Mouse (Mus musculus) neural tube, embryonic 14.5 days (tissue): ENCODE results near the gene Tepsin. TPM values are rescaled to one million over a fixed set of nuclear protein-coding genes. Genes with fewer than 3 reads are reported as not detected.

Source experiments
- ATAC-seq: fragments of 200-750 bp; cut with Nextera tagmentation; 2 replicates; pipeline ENCODE4 v1.8.0; 2017; ENCODE audit warnings: low read depth, mild to moderate bottlenecking, moderate TSS enrichment, moderate library complexity
- H3K27ac ChIP-seq: fragments of 300-500 bp; sonication (generic); 2 replicates; pipeline ENCODE4 v1.5.1; 2014; ENCODE audit warnings: low read depth, mild to moderate bottlenecking, control low read depth, low read length, moderate library complexity, mixed read lengths
- H3K27me3 ChIP-seq: fragments of 300-500 bp; sonication (generic); 2 replicates; pipeline ENCODE4 v1.6.1; 2014; ENCODE audit warnings: low read length; ENCODE audit not compliant: control insufficient read depth, insufficient read depth
- H3K36me3 ChIP-seq: fragments of 300-500 bp; sonication (generic); 2 replicates; pipeline ENCODE4 v1.6.1; 2014; ENCODE audit warnings: low read length, mixed read lengths; ENCODE audit not compliant: control insufficient read depth, insufficient read depth
- H3K4me1 ChIP-seq: fragments of 300-500 bp; sonication (generic); 2 replicates; pipeline ENCODE4 v1.6.1; 2014; ENCODE audit warnings: low read length; ENCODE audit not compliant: control insufficient read depth, insufficient read depth
- H3K4me2 ChIP-seq: fragments of 300-500 bp; sonication (generic); 2 replicates; pipeline ENCODE4 v1.6.1; 2014; ENCODE audit warnings: mild to moderate bottlenecking, low read depth, low read length, control low read depth
- H3K4me3 ChIP-seq: fragments of 300-500 bp; sonication (generic); 2 replicates; pipeline ENCODE4 v1.5.1; 2014; ENCODE audit warnings: low read depth, low read length, control low read depth, mixed read lengths
- H3K9ac ChIP-seq: fragments of 300-500 bp; sonication (generic); replicated peaks from 2 replicates; pipeline ENCODE4 v1.6.1; 2014; ENCODE audit warnings: low read depth, mild to moderate bottlenecking, control low read depth, low read length, mixed read lengths
- H3K9me3 ChIP-seq: fragments of 300-500 bp; sonication (generic); 2 replicates; pipeline ENCODE4 v1.6.1; 2016; ENCODE audit warnings: low read length; ENCODE audit not compliant: control insufficient read depth
- WGBS: fragments of 180-500 bp; shearing (Covaris S2); extraction: QIAGEN DNeasy Blood & Tissue Kit; methylation state at CpG from one replicate; pipeline ENCODE4 v1.1.7; 2014; 5-methylcytosine and 5-hydroxymethylcytosine counted together
- polyA plus RNA-seq: library from polyadenylated mRNA; unstranded; fragments of >200 nt; fragmentation: Nextera tagmentation; extraction: Ambion mirVana; gene quantifications from 2 replicates; pipeline ENCODE4 v1.2.1, GENCODE M21; 2014

The Tepsin gene
- polyA plus RNA-seq, 1 experiment from 2014 or later, result 21.1 TPM

- Histone ChIP-seq H3K4me1 (0 out of 2 replicates have a peak, but pooled peaks cover 7% of the 10 kb centered on the region), H3K27me3 (no peaks in the 10 kb centered on the region), H3K9me3 (no peaks in the 10 kb centered on the region), H3K27ac (no peak overlapping the region), H3K4me3 (no peak overlapping the region), H3K36me3 (peaks cover 42% of the 10 kb centered on the region), H3K4me2 (no peak overlapping the region), H3K9ac (no peak overlapping the region)
- ATAC-seq, result no peak
- WGBS, result 90% methylated on average over 7 of the region's 7 CpGs
These were observed 26.7 kb downstream of the Tepsin start for GRCm38 (mm10) chr11:120071731-120072320.

- Histone ChIP-seq H3K4me3 (no peak overlapping the region), H3K9me3 (no peaks in the 10 kb centered on the region), H3K27me3 (no peaks in the 10 kb centered on the region), H3K4me1 (0 out of 2 replicates have a peak, but pooled peaks cover 7% of the 10 kb centered on the region), H3K4me2 (no peak overlapping the region), H3K36me3 (peaks cover 36% of the 10 kb centered on the region), H3K9ac (no peak overlapping the region), H3K27ac (no peak overlapping the region)
- 18% methylated on average over 12 of the region's 12 CpGs for WGBS
- no peak for ATAC-seq
These were observed 27.5 kb downstream of the Tepsin start for GRCm38 (mm10) chr11:120071065-120071464.

GRCm38 (mm10) chr11:120070286-120070930 lies 28.1 kb downstream of the Tepsin start:
- peaks cover 35% of the 10 kb centered on the region for H3K36me3 ChIP-seq
- H3K27me3 ChIP-seq, result no peaks in the 10 kb centered on the region
- no peaks in the 10 kb centered on the region for H3K9me3 ChIP-seq
- H3K4me2 ChIP-seq, result no peak overlapping the region
- H3K4me3 ChIP-seq, result no peak overlapping the region
- ATAC-seq, result no peak
- H3K9ac ChIP-seq, result no peak overlapping the region
- no peak overlapping the region for H3K27ac ChIP-seq
- 0 out of 2 replicates have a peak, but pooled peaks cover 4% of the 10 kb centered on the region for H3K4me1 ChIP-seq
- WGBS, result 93% methylated on average over 26 of the region's 27 CpGs

GRCm38 (mm10) chr11:120069261-120069660 lies 29.3 kb downstream of the Tepsin start:
- Histone ChIP-seq H3K9ac (no peak overlapping the region), H3K9me3 (no peaks in the 10 kb centered on the region), H3K27ac (no peak overlapping the region), H3K4me2 (no peak overlapping the region), H3K36me3 (peaks cover 42% of the 10 kb centered on the region), H3K4me1 (no peaks in the 10 kb centered on the region), H3K4me3 (no peak overlapping the region), H3K27me3 (no peaks in the 10 kb centered on the region)
- 25% methylated on average over 11 of the region's 11 CpGs for WGBS
- ATAC-seq, result no peak

GRCm38 (mm10) chr11:120067834-120068233 lies 30.7 kb downstream of the Tepsin start:
- Histone ChIP-seq H3K9me3 (no peaks in the 10 kb centered on the region), H3K36me3 (peaks cover 48% of the 10 kb centered on the region), H3K4me2 (no peak overlapping the region), H3K4me1 (no peaks in the 10 kb centered on the region), H3K27me3 (no peaks in the 10 kb centered on the region), H3K27ac (no peak overlapping the region), H3K9ac (no peak overlapping the region), H3K4me3 (no peak overlapping the region)
- 50% methylated on average over 17 of the region's 17 CpGs for WGBS
- ATAC-seq, result no peak

- Histone ChIP-seq H3K4me1 (no peaks in the 10 kb centered on the region), H3K4me2 (no peak overlapping the region), H3K36me3 (peaks cover 30% of the 10 kb centered on the region), H3K9me3 (no peaks in the 10 kb centered on the region), H3K27ac (no peak overlapping the region), H3K9ac (no peak overlapping the region), H3K27me3 (no peaks in the 10 kb centered on the region), H3K4me3 (no peak overlapping the region)
- ATAC-seq, result no peak; the same call in 1 of the 2 replicates
- WGBS, result 38% methylated on average over 10 of the region's 10 CpGs
These were observed 33.2 kb downstream of the Tepsin start for GRCm38 (mm10) chr11:120065291-120065690.

GRCm38 (mm10) chr11:120064668-120065040 lies 33.9 kb downstream of the Tepsin start:
- Histone ChIP-seq H3K9me3 (no peaks in the 10 kb centered on the region), H3K4me1 (no peaks in the 10 kb centered on the region), H3K4me3 (no peak overlapping the region), H3K36me3 (peaks cover 26% of the 10 kb centered on the region), H3K4me2 (no peak overlapping the region), H3K9ac (no peak overlapping the region), H3K27me3 (no peaks in the 10 kb centered on the region), H3K27ac (no peak overlapping the region)
- no peak for ATAC-seq
- WGBS, result 94% methylated on average over 11 of the region's 11 CpGs

- Histone ChIP-seq H3K4me3 (no peak overlapping the region), H3K9ac (no peak overlapping the region), H3K27me3 (no peaks in the 10 kb centered on the region), H3K4me1 (no peaks in the 10 kb centered on the region), H3K36me3 (peaks cover 24% of the 10 kb centered on the region), H3K4me2 (no peak overlapping the region), H3K9me3 (no peaks in the 10 kb centered on the region), H3K27ac (no peak overlapping the region)
- 81% methylated on average over 13 of the region's 13 CpGs for WGBS
- no peak for ATAC-seq
These were observed 34.4 kb downstream of the Tepsin start for GRCm38 (mm10) chr11:120064006-120064667.

GRCm38 (mm10) chr11:120063326-120063725 lies 35.2 kb downstream of the Tepsin start:
- H3K36me3 ChIP-seq, result peaks cover 24% of the 10 kb centered on the region
- no peaks in the 10 kb centered on the region for H3K4me1 ChIP-seq
- WGBS, result 88% methylated on average over 5 of the region's 5 CpGs
- no peak overlapping the region for H3K4me2 ChIP-seq
- no peak overlapping the region for H3K27ac ChIP-seq
- no peak overlapping the region for H3K9ac ChIP-seq
- no peak overlapping the region for H3K4me3 ChIP-seq
- ATAC-seq, result no peak
- no peaks in the 10 kb centered on the region for H3K9me3 ChIP-seq
- no peaks in the 10 kb centered on the region for H3K27me3 ChIP-seq
